Comparison of ENCODE assay signal across 7 mouse cellular contexts in genomic region chr3:90231075-90231474, GRCm38 (mm10). TPM values are rescaled to one million over a fixed set of nuclear protein-coding genes. Genes with fewer than 3 reads are reported as not detected.
DNase-seq lines count a peak whose midpoint lies in the region; ATAC-seq and TF ChIP-seq lines count a peak whose summit lies in the region.

No protein-coding gene starts in this region.

- peak overlapping the region; percentile 19 for H3K27ac ChIP-seq in testis, adult 2 months (ENCODE audit: control insufficient read depth, insufficient read depth, low read depth, low read length)
- H3K27ac ChIP-seq in forebrain, embryonic 16.5 days (ENCODE audit: low read length) = peak overlapping the region; percentile 87
- H3K27ac ChIP-seq in liver, postnatal 0 days (ENCODE audit: low read depth) = peak overlapping the region; percentile 92

- 20% methylated on average over 8 of the region's 8 CpGs for WGBS in forebrain, embryonic 16.5 days
- WGBS in liver, postnatal 0 days (ENCODE audit: insufficient replicate concordance) = 10% methylated on average over 8 of the region's 8 CpGs

- peaks cover 10% of the 10 kb centered on the region for H3K4me1 ChIP-seq in testis, adult 2 months (ENCODE audit: control insufficient read depth, insufficient read depth, low read length)
- H3K4me1 ChIP-seq in forebrain, embryonic 16.5 days (replicated peaks; ENCODE audit: control insufficient read depth, insufficient read depth, low read length) = peaks cover 13% of the 10 kb centered on the region
- H3K4me1 ChIP-seq in liver, postnatal 0 days (ENCODE audit: insufficient read depth) = peaks cover 15% of the 10 kb centered on the region; the same call in 1 of the 2 replicates

- TF ChIP-seq EP300 in liver, postnatal 0 days (IDR thresholded peaks at IDR 0.05; ENCODE audit: low read depth) = no peak

- no peak for TF ChIP-seq CTCF in testis, adult 2 months (IDR thresholded peaks at IDR 0.05; ENCODE audit: control insufficient read depth, insufficient read depth, insufficient replicate concordance, low read depth, low read length)
- no peak for TF ChIP-seq CTCF in liver, postnatal 0 days (IDR thresholded peaks at IDR 0.05; ENCODE audit: low read depth)

- no peak for DNase-seq in testis, postnatal 10 days (ENCODE audit: low spot score)
- DNase-seq in liver, postnatal 0 days = no peak
- DNase-seq in adrenal gland, adult 2 months = no peak
- no peak for DNase-seq in right cerebral cortex, postnatal 10 days (ENCODE audit: low spot score in 2 of 2)
- DNase-seq in cerebellum, adult 11 months = no peak

- peak overlapping the region; percentile 90 for H3K4me2 ChIP-seq in forebrain, embryonic 16.5 days (ENCODE audit: low read length)
- H3K4me2 ChIP-seq in liver, postnatal 0 days (ENCODE audit: low read depth, low read length) = peak overlapping the region; percentile 78

- no peaks in the 10 kb centered on the region for H3K36me3 ChIP-seq in testis, adult 2 months (ENCODE audit: control insufficient read depth, insufficient read depth, low read length)
- H3K36me3 ChIP-seq in forebrain, embryonic 16.5 days (ENCODE audit: control insufficient read depth, insufficient read depth) = peaks cover 10% of the 10 kb centered on the region
- H3K36me3 ChIP-seq in liver, postnatal 0 days (replicated peaks; ENCODE audit: insufficient read depth, low read length) = peaks cover 20% of the 10 kb centered on the region

- TF ChIP-seq POLR2A in testis, adult 2 months (IDR thresholded peaks at IDR 0.05; ENCODE audit: control insufficient read depth, low read depth, low read length) = no peak

- H3K27me3 ChIP-seq in testis, adult 2 months (ENCODE audit: control insufficient read depth, insufficient read depth, low read length) = no peaks in the 10 kb centered on the region
- H3K27me3 ChIP-seq in forebrain, embryonic 16.5 days (replicated peaks; ENCODE audit: control insufficient read depth, insufficient read depth, low read length) = no peaks in the 10 kb centered on the region
- no peaks in the 10 kb centered on the region for H3K27me3 ChIP-seq in liver, postnatal 0 days (ENCODE audit: insufficient read depth, low read length)

- H3K4me3 ChIP-seq in testis, adult 2 months (ENCODE audit: control insufficient read depth, low read depth, low read length) = peak overlapping the region; percentile 93
- H3K4me3 ChIP-seq in forebrain, embryonic 16.5 days (replicated peaks; ENCODE audit: low read length) = peak overlapping the region; percentile 90
- peak overlapping the region; percentile 65 for H3K4me3 ChIP-seq in liver, postnatal 0 days (ENCODE audit: low read depth, low read length)

- peak overlapping the region; percentile 89 for H3K9ac ChIP-seq in forebrain, embryonic 16.5 days (replicated peaks; ENCODE audit: low read depth, low read length)
- H3K9ac ChIP-seq in liver, postnatal 0 days (replicated peaks) = peak overlapping the region; percentile 80; the same call in 1 of the 2 replicates

- no peak for ATAC-seq in forebrain, embryonic 16.5 days
- no peak for ATAC-seq in liver, postnatal 0 days

- H3K9me3 ChIP-seq in forebrain, embryonic 16.5 days (ENCODE audit: control insufficient read depth, low read length) = no peaks in the 10 kb centered on the region
- H3K9me3 ChIP-seq in liver, postnatal 0 days (ENCODE audit: low read length) = peaks cover 3% of the 10 kb centered on the region; the same call in 1 of the 2 replicates

RNA-seq across cellular contexts. Expression of gene Jtb, which starts 0.3 kb away (rescaled TPM):
- polyA plus RNA-seq in testis, adult 2 months (2012; rRNA removed) = 12.2 and 15.4 TPM in 2 replicates
- 106 and 114 TPM in 2 replicates for polyA plus RNA-seq in forebrain, embryonic 16.5 days (2015; fragmentation: Nextera tagmentation; extraction: Ambion mirVana)
- 68.7 and 74.3 TPM in 2 replicates for polyA plus RNA-seq in liver, postnatal 0 days (2015; fragmentation: Nextera tagmentation; extraction: Ambion mirVana)
- 10 to 100 TPM; 57.9 to 69.1 TPM for total RNA-seq in adrenal gland, adult 2 months (2021)
- 182 and 198 TPM in 2 replicates for polyA plus RNA-seq in adrenal gland, adult 2 months (2012; rRNA removed)

RNA-seq across cellular contexts. Expression of gene Creb3l4, which starts 12.2 kb away (rescaled TPM):
- polyA plus RNA-seq in testis, adult 2 months (2012; rRNA removed) = 305 and 322 TPM in 2 replicates
- polyA plus RNA-seq in forebrain, embryonic 16.5 days (2015; fragmentation: Nextera tagmentation; extraction: Ambion mirVana) = 2.7 and 3.3 TPM in 2 replicates
- 0.15 and 0.41 TPM in 2 replicates for polyA plus RNA-seq in liver, postnatal 0 days (2015; fragmentation: Nextera tagmentation; extraction: Ambion mirVana)
- total RNA-seq in adrenal gland, adult 2 months (2021) = 1 to 10 TPM in 1 of 2 experiments, under 1 TPM in 1; 0.61 to 1.2 TPM
- 0.28 and 0.61 TPM in 2 replicates for polyA plus RNA-seq in adrenal gland, adult 2 months (2012; rRNA removed)

RNA-seq across cellular contexts. Expression of gene Slc39a1, which starts 16.9 kb away (rescaled TPM):
- polyA plus RNA-seq in testis, adult 2 months (2012; rRNA removed) = 22.5 and 27.4 TPM in 2 replicates
- 42.5 and 43.1 TPM in 2 replicates for polyA plus RNA-seq in forebrain, embryonic 16.5 days (2015; fragmentation: Nextera tagmentation; extraction: Ambion mirVana)
- 41.7 and 54.0 TPM in 2 replicates for polyA plus RNA-seq in liver, postnatal 0 days (2015; fragmentation: Nextera tagmentation; extraction: Ambion mirVana)
- total RNA-seq in adrenal gland, adult 2 months (2021) = 100 to 1,000 TPM; 124 to 160 TPM
- 93.2 and 105 TPM in 2 replicates for polyA plus RNA-seq in adrenal gland, adult 2 months (2012; rRNA removed)

RNA-seq across cellular contexts. Expression of gene Rab13, which starts 17.6 kb away (rescaled TPM):
- polyA plus RNA-seq in testis, adult 2 months (2012; rRNA removed) = 5.6 and 5.9 TPM in 2 replicates
- polyA plus RNA-seq in forebrain, embryonic 16.5 days (2015; fragmentation: Nextera tagmentation; extraction: Ambion mirVana) = 21.7 and 22.2 TPM in 2 replicates
- 4.9 and 6.1 TPM in 2 replicates for polyA plus RNA-seq in liver, postnatal 0 days (2015; fragmentation: Nextera tagmentation; extraction: Ambion mirVana)
- 10 to 100 TPM; 24.4 to 33.6 TPM for total RNA-seq in adrenal gland, adult 2 months (2021)
- polyA plus RNA-seq in adrenal gland, adult 2 months (2012; rRNA removed) = 14.3 and 22.0 TPM in 2 replicates

RNA-seq across cellular contexts. Expression of gene Rps27, which starts 17.6 kb away (rescaled TPM):
- 962 and 971 TPM in 2 replicates for polyA plus RNA-seq in testis, adult 2 months (2012; rRNA removed)
- polyA plus RNA-seq in forebrain, embryonic 16.5 days (2015; fragmentation: Nextera tagmentation; extraction: Ambion mirVana) = 790 and 871 TPM in 2 replicates
- polyA plus RNA-seq in liver, postnatal 0 days (2015; fragmentation: Nextera tagmentation; extraction: Ambion mirVana) = 821 and 885 TPM in 2 replicates
- total RNA-seq in adrenal gland, adult 2 months (2021) = 1,000 to 10,000 TPM; 2,025 to 2,159 TPM
- 179 and 206 TPM in 2 replicates for polyA plus RNA-seq in adrenal gland, adult 2 months (2012; rRNA removed)

Comparison
In these comparisons a context has a peak if more than half of its experiments do, and no peak if none do; other contexts are left out.
1. H3K27ac ChIP-seq: peak in every context shown above with its lines; median percentile 92 in liver, postnatal 0 days; 87 in forebrain, embryonic 16.5 days; 19 in testis, adult 2 months.
2. RNA of gene Creb3l4, which starts 12.2 kb away (polyA plus RNA-seq): 305 to 322 TPM in testis, adult 2 months; 2.7 to 3.3 TPM in forebrain, embryonic 16.5 days, 0.28 to 0.61 TPM in adrenal gland, adult 2 months and 0.15 to 0.41 TPM in liver, postnatal 0 days; every median in the first group is over 10 times any median in the second.
3. Peak in every context shown above with its lines, with median percentiles within 50 percentile points of each other: H3K4me3 ChIP-seq.